In genomic region chr19:10317358-10317757, GRCm38 (mm10) we compare ENCODE assay signal across 17 mouse cellular contexts. TPM values are rescaled to one million over a fixed set of nuclear protein-coding genes. Genes with fewer than 3 reads are reported as not detected.
"Had no signal": no experiment of that assay in that cellular context is flagged by ENCODE, and none has a peak within 500 bp of the region (broad histone marks: within the 10 kb centered on the region; RNA-seq: fewer than 3 reads in every experiment).

No protein-coding gene starts in this region.

- ATAC-seq: liver, postnatal 0 days; midbrain, embryonic 13.5 days; midbrain, embryonic 15.5 days had no signal

- H3K9ac ChIP-seq: liver, postnatal 0 days; lung, embryonic 15.5 days; midbrain, embryonic 13.5 days; midbrain, embryonic 15.5 days; neural tube, embryonic 12.5 days; stomach, embryonic 15.5 days had no signal

- H3K4me1 ChIP-seq: midbrain, embryonic 13.5 days; midbrain, embryonic 15.5 days; neural tube, embryonic 12.5 days; stomach, embryonic 15.5 days had no signal

- H3K4me3 ChIP-seq: lung, embryonic 15.5 days; megakaryocyte, embryonic 14.5 days; midbrain, embryonic 13.5 days; midbrain, embryonic 15.5 days; neural tube, embryonic 12.5 days; stomach, embryonic 15.5 days had no signal

- DNase-seq: liver, postnatal 0 days; lung, adult 2 months; right cerebral cortex, postnatal 14 days; thymus, adult 2 months; thymus, postnatal 25 days; thymus, postnatal 4 days had no signal

- H3K27ac ChIP-seq: macrophage; midbrain, embryonic 13.5 days; midbrain, embryonic 15.5 days; neural tube, embryonic 12.5 days; stomach, embryonic 15.5 days; stomach, postnatal 0 days had no signal

- H3K36me3 ChIP-seq: lung, embryonic 15.5 days; midbrain, embryonic 13.5 days; midbrain, embryonic 15.5 days; neural tube, embryonic 12.5 days; stomach, embryonic 15.5 days had no signal

- H3K4me2 ChIP-seq: lung, embryonic 15.5 days; midbrain, embryonic 11.5 days; midbrain, embryonic 13.5 days; midbrain, embryonic 15.5 days; neural tube, embryonic 12.5 days; stomach, embryonic 15.5 days had no signal

- H3K9me3 ChIP-seq: lung, embryonic 15.5 days; midbrain, embryonic 13.5 days; midbrain, embryonic 15.5 days; neural tube, embryonic 12.5 days; stomach, embryonic 15.5 days had no signal

- H3K27me3 ChIP-seq: lung, embryonic 15.5 days; stomach, embryonic 15.5 days had no signal

RNA-seq across cellular contexts. Expression of gene Dagla, which starts 12.7 kb away (rescaled TPM):
- total RNA-seq: monocyte, adult 5-6 weeks; neutrophil, adult 5-6 weeks had no signal
